Mouse (Mus musculus) liver, adult 2 months (tissue): Measurements from ENCODE around the gene Cacna2d1. TPM values are rescaled to one million over a fixed set of nuclear protein-coding genes. Genes with fewer than 3 reads are reported as not detected.

Experiments
- DNase-seq: peaks from one replicate; pipeline ENCODE4 v3.0.0-alpha.2; 2011; ENCODE audit warnings: low read depth, low spot score; ENCODE audit errors: extremely low read depth
- H3K27ac ChIP-seq: fragments of 200-500 bp; replicated peaks from 2 replicates; pipeline ENCODE4 v1.5.1; 2012; ENCODE audit warnings: low read depth, mild to moderate bottlenecking, control low read depth, inconsistent platforms, low read length; ENCODE audit not compliant: insufficient read depth
- H3K27me3 ChIP-seq: fragments of 200-500 bp; 2 replicates; pipeline ENCODE4 v1.6.1; 2012; ENCODE audit warnings: mild to moderate bottlenecking, moderate library complexity, low read length, inconsistent platforms; ENCODE audit not compliant: control insufficient read depth, insufficient read depth
- H3K36me3 ChIP-seq: fragments of 200-500 bp; 2 replicates; pipeline ENCODE4 v1.6.1; 2012; ENCODE audit warnings: low read length, inconsistent platforms; ENCODE audit not compliant: control insufficient read depth, insufficient read depth
- H3K4me1 ChIP-seq: fragments of 200-500 bp; 2 replicates; pipeline ENCODE4 v1.6.1; 2011; ENCODE audit warnings: low read length; ENCODE audit not compliant: control insufficient read depth, insufficient read depth
- H3K4me3 ChIP-seq: fragments of 200-500 bp; 2 replicates; pipeline ENCODE4 v1.5.1; 2011; ENCODE audit warnings: low read depth, mild to moderate bottlenecking, control low read depth, low read length, moderate library complexity; ENCODE audit not compliant: insufficient read depth
- H3K79me2 ChIP-seq: fragments of 200-500 bp; 2 replicates; pipeline ENCODE4 v1.6.1; 2012; ENCODE audit warnings: inconsistent platforms, mild to moderate bottlenecking, low read length, moderate library complexity; ENCODE audit not compliant: control insufficient read depth, insufficient read depth
- H3K9ac ChIP-seq: fragments of 200-500 bp; 2 replicates; pipeline ENCODE4 v1.6.1; 2012; ENCODE audit warnings: low read depth, mild to moderate bottlenecking, control low read depth, inconsistent platforms, low read length
- CTCF ChIP-seq: fragments of 200-500 bp; IDR thresholded peaks from 2 replicates; pipeline ENCODE4 v1.5.1; 2011; ENCODE audit warnings: low read depth, low read length, control low read depth
- POLR2A ChIP-seq: fragments of 200-500 bp; IDR thresholded peaks from 2 replicates; pipeline ENCODE4 v1.6.1; 2011; ENCODE audit warnings: low read length, control low read depth; ENCODE audit not compliant: insufficient read depth; ENCODE audit errors: extremely low read depth
- WGBS: fragments of 180-500 bp; shearing (Covaris S2); methylation state at CpG from one replicate; pipeline ENCODE4 v1.1.7; 2018; 5-methylcytosine and 5-hydroxymethylcytosine counted together
- polyA plus RNA-seq: library from polyadenylated mRNA; depleted of rRNA; stranded (reverse); fragments of >200 nt; gene quantifications from 2 replicates; pipeline ENCODE4 v1.2.3, GENCODE M21; 2012
- total RNA-seq: library from RNA; depleted of rRNA; stranded (reverse); fragments of >200 nt; gene quantifications from 2 replicates; pipeline ENCODE4 v1.2.3, GENCODE M21; 2014

Gene Cacna2d1
- total and polyA plus RNA-seq, 2 experiments, result 0.10 to 1.1 TPM

- H3K27me3 ChIP-seq, result no peaks in the 10 kb centered on the region
Observed at GRCm38 (mm10) chr5:16086979-16087902, 152.8 kb downstream of the Cacna2d1 start.

DNA sequence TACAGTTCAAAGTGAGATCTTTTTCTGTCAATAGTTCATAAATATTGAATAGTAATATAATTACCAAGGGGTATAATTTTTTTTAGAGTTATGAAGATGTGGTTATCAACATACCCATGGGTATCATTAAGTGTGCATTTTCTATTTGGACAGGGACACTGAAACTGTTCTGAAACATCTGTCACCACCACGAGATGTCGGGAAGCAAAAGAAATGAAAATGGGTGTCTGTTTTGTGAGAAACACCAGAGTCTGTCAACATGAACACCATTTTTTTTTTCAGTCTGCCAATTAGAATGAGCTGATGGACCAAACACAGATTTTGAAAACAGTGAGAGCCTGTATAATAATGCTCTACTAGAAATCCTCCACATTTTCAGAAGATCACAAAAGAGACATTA, 153.5 kb downstream of the Cacna2d1 start:
- DNase-seq, result no peak
- Histone ChIP-seq H3K9ac (no peak overlapping the region), H3K27ac (no peak overlapping the region), H3K79me2 (no peaks in the 10 kb centered on the region), H3K36me3 (no peaks in the 10 kb centered on the region), H3K27me3 (no peaks in the 10 kb centered on the region), H3K4me1 (no peaks in the 10 kb centered on the region), H3K4me3 (no peak overlapping the region)
- no peak for TF ChIP-seq CTCF
- no peak for TF ChIP-seq POLR2A
- WGBS, result 92% methylated on average over 2 of the region's 2 CpGs

More at GRCm38 (mm10) chr5:16086979-16087902, 152.8 kb downstream of the Cacna2d1 start:
- TF ChIP-seq CTCF, result no peak
- TF ChIP-seq POLR2A, result no peak
- no peak for DNase-seq
- no peak overlapping the region for H3K4me3 ChIP-seq
- no peak overlapping the region for H3K27ac ChIP-seq
- no peaks in the 10 kb centered on the region for H3K36me3 ChIP-seq
- H3K79me2 ChIP-seq, result no peaks in the 10 kb centered on the region
- WGBS, result 84% methylated on average over 10 of the region's 10 CpGs
- H3K4me1 ChIP-seq, result no peaks in the 10 kb centered on the region
- no peak overlapping the region for H3K9ac ChIP-seq

DNA sequence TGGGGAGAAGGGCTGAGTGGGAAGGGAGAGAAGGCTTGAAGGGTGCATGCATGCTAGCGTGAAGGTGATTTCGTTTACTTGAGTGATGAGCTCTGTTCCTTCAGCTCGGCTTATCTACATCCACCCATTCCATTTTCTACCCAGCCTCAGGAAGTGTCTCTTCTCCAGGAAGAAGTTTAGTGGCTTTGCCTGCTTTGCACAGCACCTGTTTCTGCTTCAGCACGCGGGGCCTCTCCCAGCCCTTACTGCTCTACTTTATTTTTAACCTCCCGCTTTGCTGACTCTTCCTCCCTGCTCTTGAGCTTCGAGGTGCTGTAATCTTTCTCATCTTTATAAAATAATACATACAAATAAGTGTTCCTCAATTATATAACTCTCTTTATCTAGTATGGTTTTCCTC, 158.0 kb downstream of the Cacna2d1 start:
- Histone ChIP-seq H3K79me2 (no peaks in the 10 kb centered on the region), H3K36me3 (no peaks in the 10 kb centered on the region), H3K27ac (no peak overlapping the region), H3K27me3 (no peaks in the 10 kb centered on the region), H3K9ac (no peak overlapping the region), H3K4me3 (no peak overlapping the region), H3K4me1 (no peaks in the 10 kb centered on the region)
- no peak for DNase-seq
- WGBS, result 78% methylated on average over 7 of the region's 7 CpGs
- no peak for TF ChIP-seq POLR2A
- no peak for TF ChIP-seq CTCF

GRCm38 (mm10) chr5:16093071-16093693, 158.7 kb downstream of the Cacna2d1 start:
- WGBS, result 82% methylated on average over 11 of the region's 11 CpGs
- H3K79me2 ChIP-seq, result no peaks in the 10 kb centered on the region
- no peak overlapping the region for H3K9ac ChIP-seq
- TF ChIP-seq CTCF (no peak), POLR2A (no peak)
- no peaks in the 10 kb centered on the region for H3K27me3 ChIP-seq
- no peak overlapping the region for H3K4me3 ChIP-seq
- H3K4me1 ChIP-seq, result no peaks in the 10 kb centered on the region
- no peaks in the 10 kb centered on the region for H3K36me3 ChIP-seq
- DNase-seq, result no peak
- no peak overlapping the region for H3K27ac ChIP-seq

GRCm38 (mm10) chr5:16095345-16095744, 160.9 kb downstream of the Cacna2d1 start:
- WGBS, result 78% methylated on average over 4 of the region's 4 CpGs

More at GRCm38 (mm10) chr5:16095345-16095744, 160.9 kb downstream of the Cacna2d1 start:
- Histone ChIP-seq H3K9ac (no peak overlapping the region), H3K4me1 (no peaks in the 10 kb centered on the region), H3K36me3 (no peaks in the 10 kb centered on the region), H3K4me3 (no peak overlapping the region), H3K27ac (no peak overlapping the region), H3K79me2 (no peaks in the 10 kb centered on the region), H3K27me3 (no peaks in the 10 kb centered on the region)
- no peak for DNase-seq
- TF ChIP-seq POLR2A (no peak), CTCF (no peak)
